Comparison of ENCODE assay signal across 18 mouse cellular contexts in genomic region chr5:108043908-108044307, GRCm38 (mm10).
"Had no signal": no experiment of that assay in that cellular context is flagged by ENCODE, and none has a peak within 500 bp of the region (broad histone marks: within the 10 kb centered on the region; RNA-seq: fewer than 3 reads in every experiment).

No protein-coding gene starts in this region.

- ATAC-seq: midbrain, embryonic 16.5 days had no signal

- H3K27ac ChIP-seq: midbrain, embryonic 10.5 days; neural tube, embryonic 13.5 days; neural tube, embryonic 15.5 days; stomach, embryonic 15.5 days; stomach, postnatal 0 days had no signal

- H3K4me2 ChIP-seq: lung, embryonic 14.5 days; neural tube, embryonic 13.5 days; neural tube, embryonic 15.5 days; stomach, embryonic 15.5 days had no signal

- H3K4me3 ChIP-seq: midbrain, embryonic 10.5 days; myocyte; neural tube, embryonic 13.5 days; neural tube, embryonic 15.5 days; stomach, embryonic 15.5 days had no signal

- H3K9ac ChIP-seq: lung, embryonic 14.5 days; neural tube, embryonic 13.5 days; neural tube, embryonic 15.5 days; stomach, embryonic 15.5 days had no signal

- H3K27me3 ChIP-seq: neural tube, embryonic 13.5 days; neural tube, embryonic 15.5 days; stomach, embryonic 15.5 days had no signal

- DNase-seq: lung, adult 18-20 months; lung, postnatal 4 days; midbrain, embryonic 14.5 days; right cerebral cortex, adult 18-20 months; right cerebral cortex, postnatal 25 days; right cerebral cortex, postnatal 4 days; spleen, adult 18-20 months; thymus, adult 2 months; thymus, postnatal 25 days; thymus, postnatal 4 days had no signal

- H3K9me3 ChIP-seq: midbrain, embryonic 10.5 days; neural tube, embryonic 13.5 days; neural tube, embryonic 15.5 days; stomach, embryonic 15.5 days had no signal

- H3K4me1 ChIP-seq: midbrain, embryonic 10.5 days; neural tube, embryonic 13.5 days; neural tube, embryonic 15.5 days; stomach, embryonic 15.5 days had no signal

- H3K36me3 ChIP-seq: midbrain, embryonic 10.5 days; neural tube, embryonic 13.5 days; neural tube, embryonic 15.5 days; stomach, embryonic 15.5 days had no signal
